Mouse (Mus musculus) myocyte (in vitro differentiated cells): ENCODE measurements around the gene Adamts9. TPM values are rescaled to one million over a fixed set of nuclear protein-coding genes. Genes with fewer than 3 reads are reported as not detected.

Source experiments
- H3K27me3 ChIP-seq: one replicate; pipeline ENCODE4 v1.6.1; 2011; ENCODE audit not compliant: control insufficient read depth, insufficient read depth, insufficient read length
- H3K36me3 ChIP-seq: one replicate; pipeline ENCODE4 v1.6.1; 2011; ENCODE audit not compliant: control insufficient read depth, insufficient read depth
- H3K4me2 ChIP-seq: one replicate; pipeline ENCODE4 v1.6.1; 2011; ENCODE audit warnings: low read depth, control low read depth
- H3K4me3 ChIP-seq: one replicate; pipeline ENCODE4 v1.5.1; 2011; ENCODE audit warnings: mild to moderate bottlenecking, control low read depth, moderate library complexity
- H3K79me2 ChIP-seq: one replicate; pipeline ENCODE4 v1.6.1; 2011; ENCODE audit not compliant: control insufficient read depth, insufficient read depth
- H3ac ChIP-seq: one replicate; pipeline ENCODE4 v1.6.1; 2011; ENCODE audit not compliant: control insufficient read depth, insufficient read length
- CEBPB ChIP-seq: IDR thresholded peaks from 2 replicates; pipeline ENCODE4 v1.6.1; 2011; ENCODE audit warnings: mild to moderate bottlenecking, moderate library complexity; ENCODE audit not compliant: poor library complexity, insufficient read depth, severe bottlenecking
- E2F4 ChIP-seq: IDR thresholded peaks from one replicate; pipeline ENCODE4 v1.6.1; 2011; ENCODE audit warnings: mild to moderate bottlenecking, control low read depth, moderate library complexity; ENCODE audit not compliant: insufficient read depth
- MAX ChIP-seq: IDR thresholded peaks from one replicate; pipeline ENCODE4 v1.6.1; 2011; ENCODE audit warnings: low read depth, mild to moderate bottlenecking, control low read depth
- MYOD1 ChIP-seq, 3 experiments: IDR thresholded peaks; one replicate each; pipeline ENCODE4 v1.6.1; 2011; ENCODE audit warnings: control low read depth in 2 of 3, low read depth in 2 of 3, mild to moderate bottlenecking in 2 of 3, moderate library complexity in 1 of 3; ENCODE audit not compliant: insufficient read length in 2 of 3, control insufficient read depth in 1 of 3
- MYOG ChIP-seq, 3 experiments: IDR thresholded peaks; one replicate each; pipeline ENCODE4 v1.6.1; 2011; ENCODE audit warnings: control low read depth in 2 of 3, low read depth in 2 of 3, mild to moderate bottlenecking in 2 of 3; ENCODE audit not compliant: insufficient read length in 2 of 3, control insufficient read depth in 1 of 3, insufficient read depth in 1 of 3
- POLR2A ChIP-seq: IDR thresholded peaks from one replicate; pipeline ENCODE4 v1.6.1; 2011; ENCODE audit warnings: low read depth, mild to moderate bottlenecking, control low read depth, moderate library complexity; ENCODE audit not compliant: insufficient read length
- POLR2AphosphoS2 ChIP-seq: IDR thresholded peaks from one replicate; pipeline ENCODE4 v1.6.1; 2011; ENCODE audit warnings: low read depth, control low read depth; ENCODE audit not compliant: insufficient read length
- REST ChIP-seq: IDR thresholded peaks from one replicate; pipeline ENCODE4 v1.6.1; 2011; ENCODE audit warnings: mild to moderate bottlenecking, control low read depth, moderate library complexity; ENCODE audit not compliant: insufficient read depth, insufficient read length
- SRF ChIP-seq: IDR thresholded peaks from one replicate; pipeline ENCODE4 v1.6.1; 2011; ENCODE audit warnings: low read depth; ENCODE audit not compliant: control insufficient read depth, insufficient read length
- TCF12 ChIP-seq: IDR thresholded peaks from one replicate; pipeline ENCODE4 v1.6.1; 2011; ENCODE audit warnings: mild to moderate bottlenecking, control low read depth; ENCODE audit not compliant: poor library complexity, insufficient read depth, severe bottlenecking
- TCF3 ChIP-seq: IDR thresholded peaks from one replicate; pipeline ENCODE4 v1.6.1; 2011; ENCODE audit warnings: low read depth, control low read depth; ENCODE audit not compliant: insufficient read length
- USF1 ChIP-seq: IDR thresholded peaks from one replicate; pipeline ENCODE4 v1.6.1; 2011; ENCODE audit warnings: low read depth, mild to moderate bottlenecking, control low read depth, moderate library complexity
- polyA plus RNA-seq: library from polyadenylated mRNA; unstranded; fragments of >200 nt; fragmentation: generic; extraction: Trizol; gene quantifications from one replicate; pipeline ENCODE4 v1.2.1, GENCODE M21; 2012; ENCODE audit warnings: missing spikeins

Gene Adamts9
- polyA plus RNA-seq, 1 experiment, result 0.04 TPM

- H3K79me2 ChIP-seq, result no peaks in the 10 kb centered on the region
- no peak overlapping the region for H3ac ChIP-seq
- no peaks in the 10 kb centered on the region for H3K36me3 ChIP-seq
- no peaks in the 10 kb centered on the region for H3K27me3 ChIP-seq
- no peak overlapping the region for H3K4me3 ChIP-seq
- no peak overlapping the region for H3K4me2 ChIP-seq
- TF ChIP-seq SRF (no peak), POLR2AphosphoS2 (no peak)
These were observed 112.2 kb downstream of the Adamts9 start for GRCm38 (mm10) chr6:92831106-92831505.

- no peak overlapping the region for H3K4me2 ChIP-seq
- no peaks in the 10 kb centered on the region for H3K79me2 ChIP-seq
- no peaks in the 10 kb centered on the region for H3K27me3 ChIP-seq
- no peak overlapping the region for H3ac ChIP-seq
- TF ChIP-seq USF1 (no peak), MYOD1 (IDR thresholded peaks at IDR 0.05; ENCODE audit: control insufficient read depth in 1 of 3, insufficient read length in 2 of 3, low read depth in 2 of 3) (no peak), MYOG (IDR thresholded peaks at IDR 0.05; ENCODE audit: control insufficient read depth in 1 of 3, insufficient read depth in 1 of 3, insufficient read length in 2 of 3, low read depth in 2 of 3) (no peak), REST (no peak), POLR2A (no peak), E2F4 (no peak), SRF (no peak), TCF3 (no peak), CEBPB (no peak), TCF12 (no peak), POLR2AphosphoS2 (no peak), MAX (no peak)
- H3K36me3 ChIP-seq, result no peaks in the 10 kb centered on the region
- no peak overlapping the region for H3K4me3 ChIP-seq
These were observed 114.1 kb downstream of the Adamts9 start for GRCm38 (mm10) chr6:92829148-92829547.

GRCm38 (mm10) chr6:92827360-92827759 lies 115.9 kb downstream of the Adamts9 start:
- Histone ChIP-seq H3K27me3 (no peaks in the 10 kb centered on the region), H3ac (no peak overlapping the region), H3K36me3 (no peaks in the 10 kb centered on the region), H3K79me2 (no peaks in the 10 kb centered on the region), H3K4me3 (no peak overlapping the region), H3K4me2 (no peak overlapping the region)
- no peak for TF ChIP-seq USF1
- TF ChIP-seq REST, result no peak
- no peak for TF ChIP-seq MYOG (IDR thresholded peaks at IDR 0.05; ENCODE audit: control insufficient read depth in 1 of 3, insufficient read depth in 1 of 3, insufficient read length in 2 of 3, low read depth in 2 of 3)
- TF ChIP-seq POLR2A, result no peak
- no peak for TF ChIP-seq MAX
- no peak for TF ChIP-seq E2F4
- no peak for TF ChIP-seq TCF3
- no peak for TF ChIP-seq MYOD1 (IDR thresholded peaks at IDR 0.05; ENCODE audit: control insufficient read depth in 1 of 3, insufficient read length in 2 of 3, low read depth in 2 of 3)
- TF ChIP-seq TCF12, result no peak
- no peak for TF ChIP-seq SRF

- Histone ChIP-seq H3K36me3 (no peaks in the 10 kb centered on the region), H3K27me3 (no peaks in the 10 kb centered on the region), H3K79me2 (no peaks in the 10 kb centered on the region), H3K4me3 (no peak overlapping the region), H3K4me2 (no peak overlapping the region), H3ac (no peak overlapping the region)
- no peak for TF ChIP-seq MAX
- no peak for TF ChIP-seq USF1
- TF ChIP-seq TCF12, result no peak
- no peak for TF ChIP-seq REST
- no peak for TF ChIP-seq POLR2AphosphoS2
- TF ChIP-seq CEBPB, result no peak
- TF ChIP-seq E2F4, result no peak
- TF ChIP-seq MYOG (IDR thresholded peaks at IDR 0.05; ENCODE audit: control insufficient read depth in 1 of 3, insufficient read depth in 1 of 3, insufficient read length in 2 of 3, low read depth in 2 of 3), result no peak
- no peak for TF ChIP-seq TCF3
- no peak for TF ChIP-seq MYOD1 (IDR thresholded peaks at IDR 0.05; ENCODE audit: control insufficient read depth in 1 of 3, insufficient read length in 2 of 3, low read depth in 2 of 3)
- no peak for TF ChIP-seq POLR2A
- no peak for TF ChIP-seq SRF
These were observed 116.7 kb downstream of the Adamts9 start for GRCm38 (mm10) chr6:92826561-92826960.

- Histone ChIP-seq H3K4me3 (no peak overlapping the region), H3K36me3 (no peaks in the 10 kb centered on the region), H3ac (no peak overlapping the region)
These were observed 119.3 kb downstream of the Adamts9 start for GRCm38 (mm10) chr6:92823991-92824390.

More at GRCm38 (mm10) chr6:92823991-92824390, 119.3 kb downstream of the Adamts9 start:
- Histone ChIP-seq H3K4me2 (no peak overlapping the region), H3K27me3 (no peaks in the 10 kb centered on the region), H3K79me2 (no peaks in the 10 kb centered on the region)
- no peak for TF ChIP-seq REST
- no peak for TF ChIP-seq POLR2A
- TF ChIP-seq TCF3, result no peak
- no peak for TF ChIP-seq SRF
- TF ChIP-seq USF1, result no peak
- no peak for TF ChIP-seq E2F4
- TF ChIP-seq MYOG (IDR thresholded peaks at IDR 0.05; ENCODE audit: control insufficient read depth in 1 of 3, insufficient read depth in 1 of 3, insufficient read length in 2 of 3, low read depth in 2 of 3), result no peak
- TF ChIP-seq MYOD1 (IDR thresholded peaks at IDR 0.05; ENCODE audit: control insufficient read depth in 1 of 3, insufficient read length in 2 of 3, low read depth in 2 of 3), result no peak
- TF ChIP-seq CEBPB, result no peak
- TF ChIP-seq TCF12, result no peak
- no peak for TF ChIP-seq POLR2AphosphoS2
- no peak for TF ChIP-seq MAX
